Mouse (Mus musculus): Measurements from ENCODE around the gene Tmem101. TPM values are rescaled to one million over a fixed set of nuclear protein-coding genes. Genes with fewer than 3 reads are reported as not detected.

Tmem101 gene
- 1.8 TPM for polyA plus RNA-seq (2014; fragmentation: Illumina TruSeq; extraction: RNeasy Lipid Tissue Mini Kit (QIAGEN cat#74804); ENCODE audit: low read depth, low replicate concordance)

DNA sequence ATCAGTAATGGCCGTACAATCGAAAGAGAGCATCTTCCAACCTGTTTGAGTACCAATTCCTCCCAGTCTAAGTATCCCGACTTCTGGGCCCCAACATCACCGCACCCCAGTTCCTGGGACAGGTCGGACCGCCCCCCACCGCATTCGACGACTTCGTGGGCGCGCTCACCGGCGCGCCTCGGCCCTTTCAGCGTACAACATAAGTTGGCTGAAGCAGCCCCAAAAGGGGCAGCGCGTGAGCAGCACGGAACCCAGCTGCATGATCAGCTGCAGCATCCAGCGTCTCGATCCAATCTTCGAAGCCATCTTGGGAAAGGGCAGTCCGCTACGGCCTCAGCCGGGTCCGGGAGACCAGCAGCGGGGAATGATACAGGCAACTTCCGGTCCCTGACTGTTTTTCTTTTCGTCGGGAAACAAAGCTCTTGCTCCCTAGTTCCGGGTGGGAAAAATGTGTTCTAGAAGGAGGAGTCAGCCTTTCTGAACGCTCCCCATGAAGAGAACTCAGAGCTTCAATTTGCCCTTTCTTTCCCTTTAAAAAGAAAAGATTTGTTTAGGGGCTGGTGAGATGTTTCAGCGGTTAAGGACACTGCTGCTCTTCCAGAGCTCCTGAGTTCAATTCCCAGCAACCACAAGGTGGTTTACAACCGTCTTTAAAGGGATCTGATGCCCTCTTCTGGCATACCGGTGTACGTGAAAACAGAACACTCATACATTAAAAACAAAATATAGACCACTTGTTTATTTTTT is at the start of gene Tmem101:
TSS of gene Tmem101 (minus strand) at position 366 of the 747 bp plus-strand sequence.

DNA sequence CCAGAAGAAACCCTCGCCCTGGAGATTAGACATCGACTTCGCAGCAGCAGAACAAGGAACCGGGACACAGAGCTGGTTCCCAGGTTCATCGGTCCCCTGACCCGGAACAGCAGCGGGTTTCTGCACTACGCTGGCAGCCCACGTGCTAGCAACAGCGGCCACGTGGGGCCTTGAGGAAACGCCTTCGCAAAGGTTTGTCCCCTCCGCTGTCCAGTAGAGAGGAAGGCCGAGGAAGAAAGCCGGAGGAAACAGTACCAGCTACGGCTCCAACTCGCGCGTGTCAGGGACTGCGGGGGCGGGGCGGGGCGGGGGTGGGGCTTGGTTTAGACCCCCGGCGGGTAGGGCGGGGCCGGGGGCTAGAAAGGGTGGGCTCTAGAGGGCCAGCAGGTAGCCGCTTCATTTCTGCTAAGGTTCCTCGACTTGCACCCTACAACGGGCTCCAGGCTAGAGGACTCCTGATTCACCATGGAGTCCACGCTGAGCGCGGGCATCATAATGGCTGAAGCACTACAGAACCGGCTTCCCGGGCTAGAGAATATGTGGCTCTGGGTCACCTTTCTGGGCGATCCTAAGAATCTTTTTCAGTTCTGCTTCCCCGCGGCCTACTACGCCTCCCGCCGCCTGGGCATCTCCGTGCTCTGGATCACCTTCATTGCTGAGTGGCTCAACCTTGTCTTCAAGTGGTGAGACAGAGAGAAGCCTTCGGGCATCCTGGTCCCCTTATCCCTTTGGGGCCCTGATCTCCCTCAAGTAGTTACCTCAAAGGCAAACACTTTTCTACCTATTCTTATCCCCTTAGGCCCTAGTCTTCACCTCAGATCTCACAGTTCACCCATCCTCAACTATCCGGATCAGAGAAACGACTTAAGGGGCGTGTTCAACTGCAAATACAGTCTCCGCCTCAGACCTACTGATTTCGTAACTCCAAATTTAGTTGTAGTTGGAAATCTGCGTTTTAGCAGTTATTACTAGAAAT is 33.5 kb upstream of the Tmem101 start, which contains the start of gene G6pc3:
TSS of gene G6pc3 (plus strand) at position 160 of the 976 bp plus-strand sequence.

DNA sequence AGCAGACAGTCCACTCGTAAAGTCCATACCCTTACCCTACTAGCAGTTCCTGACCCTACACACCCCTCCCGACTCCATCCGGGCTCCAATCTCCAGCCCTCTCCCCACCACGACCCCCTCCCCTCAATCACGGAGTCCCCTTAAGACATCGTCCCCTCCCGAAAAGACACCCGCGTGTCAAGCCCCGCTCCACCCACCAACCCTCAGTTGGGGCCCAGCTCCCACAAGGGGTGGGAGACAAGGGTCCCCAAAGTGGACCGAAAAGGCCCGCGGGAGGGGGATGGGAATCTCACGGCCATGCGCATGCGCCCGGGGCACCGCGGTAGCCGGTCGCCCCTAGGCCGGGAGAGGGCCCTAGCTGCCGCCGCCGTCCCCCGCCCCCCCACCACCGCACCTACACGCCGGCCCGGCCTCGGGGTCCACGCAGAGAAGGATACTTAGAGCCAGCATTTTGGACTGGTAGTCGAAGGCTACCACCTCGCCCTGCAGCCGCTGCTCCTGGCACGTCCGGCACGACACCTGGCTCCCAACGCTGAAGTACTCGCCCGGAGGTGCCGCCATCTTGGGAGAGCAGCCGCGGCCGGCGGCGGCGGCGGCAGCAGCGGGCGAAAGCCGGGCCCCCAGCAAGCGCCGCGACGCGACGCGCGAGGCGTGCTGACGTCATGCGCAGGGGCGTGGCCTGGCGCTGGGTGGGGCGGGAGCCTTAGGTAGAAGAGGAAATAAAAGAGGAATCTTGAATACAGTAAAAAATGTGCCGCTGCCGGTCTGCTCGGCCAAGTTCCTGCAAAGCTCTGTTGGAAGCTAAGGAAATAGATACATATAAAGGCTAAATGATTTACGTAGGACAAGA is 28.7 kb upstream of the Tmem101 start, which contains the start of gene Lsm12:
TSS of gene Lsm12 (minus strand) at position 651 of the 850 bp plus-strand sequence.

DNA sequence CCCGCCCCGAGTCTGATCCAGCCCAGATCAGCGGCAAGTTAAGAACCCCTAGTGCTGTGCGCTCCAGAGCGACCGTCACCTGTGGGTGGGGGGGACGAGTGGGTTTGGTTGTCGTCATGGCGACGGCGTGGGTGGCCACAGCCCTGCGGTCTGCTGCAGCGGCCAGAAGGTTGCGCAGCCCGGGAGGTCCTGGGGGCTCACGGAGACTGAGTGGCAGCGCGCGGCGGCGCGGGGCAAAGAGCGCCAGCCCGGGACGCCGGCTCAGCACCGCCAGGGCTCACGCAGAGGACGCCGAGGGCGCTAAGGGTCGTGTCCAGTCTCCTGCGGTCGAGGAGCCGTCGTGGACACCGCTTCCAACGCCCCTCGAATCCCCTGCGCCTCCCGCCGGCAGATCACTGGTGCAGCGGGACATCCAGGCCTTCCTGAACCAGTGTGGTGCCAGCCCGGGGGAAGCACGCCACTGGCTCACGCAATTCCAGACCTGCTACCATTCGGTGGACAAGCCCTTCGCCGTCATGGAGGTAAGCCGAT is 10.7 kb downstream of the Tmem101 start, which contains the start of gene Nags:
TSS of gene Nags (plus strand) at position 43 of the 531 bp plus-strand sequence.

DNA sequence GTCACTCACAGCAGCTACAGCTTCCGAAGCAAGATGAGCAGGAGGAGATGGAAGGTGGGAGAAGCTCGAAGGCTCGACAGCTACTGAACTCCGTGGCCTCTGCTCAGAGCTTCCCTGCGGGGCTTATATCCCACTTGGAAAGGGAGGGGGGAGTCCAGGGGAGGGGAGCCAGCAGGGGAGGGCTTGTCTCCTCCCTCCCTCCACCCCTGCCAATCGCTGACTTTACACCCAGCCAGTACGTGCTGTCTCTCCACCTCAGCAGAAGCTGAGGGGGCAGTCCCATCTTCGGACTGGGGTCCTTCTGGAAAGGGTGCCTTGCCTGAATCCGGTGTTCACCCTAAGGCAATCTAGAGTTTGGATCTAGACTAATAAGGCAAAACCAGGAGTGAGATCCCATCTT is 48.5 kb downstream of the Tmem101 start, which contains the start of gene Pyy:
TSS of gene Pyy (minus strand) at position 101 of the 400 bp plus-strand sequence.

Other genes starting within 250 kb of the Tmem101 start
- 0.76 TPM for gene Sost, start 189.4 kb downstream of the Tmem101 start, polyA plus RNA-seq (2014; fragmentation: Illumina TruSeq; extraction: RNeasy Lipid Tissue Mini Kit (QIAGEN cat#74804); ENCODE audit: low read depth, low replicate concordance)
- 510 TPM for gene Cfap97d1, start 172.1 kb downstream of the Tmem101 start, polyA plus RNA-seq (2014; fragmentation: Illumina TruSeq; extraction: RNeasy Lipid Tissue Mini Kit (QIAGEN cat#74804); ENCODE audit: low read depth, low replicate concordance)
- 10.6 TPM for gene Dusp3, start 169.4 kb downstream of the Tmem101 start, polyA plus RNA-seq (2014; fragmentation: Illumina TruSeq; extraction: RNeasy Lipid Tissue Mini Kit (QIAGEN cat#74804); ENCODE audit: low read depth, low replicate concordance)
- 2.2 TPM for gene Mpp3, start 127.9 kb downstream of the Tmem101 start, polyA plus RNA-seq (2014; fragmentation: Illumina TruSeq; extraction: RNeasy Lipid Tissue Mini Kit (QIAGEN cat#74804); ENCODE audit: low read depth, low replicate concordance)
- 0.28 TPM for gene Cd300lg, start 114.9 kb downstream of the Tmem101 start, polyA plus RNA-seq (2014; fragmentation: Illumina TruSeq; extraction: RNeasy Lipid Tissue Mini Kit (QIAGEN cat#74804); ENCODE audit: low read depth, low replicate concordance)
- gene Mpp2, start 67.9 kb downstream of the Tmem101 start, polyA plus RNA-seq (2014; fragmentation: Illumina TruSeq; extraction: RNeasy Lipid Tissue Mini Kit (QIAGEN cat#74804); ENCODE audit: low read depth, low replicate concordance), result 0.10 TPM
- not detected for gene Ppy, start 55.1 kb downstream of the Tmem101 start, polyA plus RNA-seq (2014; fragmentation: Illumina TruSeq; extraction: RNeasy Lipid Tissue Mini Kit (QIAGEN cat#74804); ENCODE audit: low read depth, low replicate concordance)
- gene Pyy, start 48.6 kb downstream of the Tmem101 start, polyA plus RNA-seq (2014; fragmentation: Illumina TruSeq; extraction: RNeasy Lipid Tissue Mini Kit (QIAGEN cat#74804); ENCODE audit: low read depth, low replicate concordance), result not detected
- not detected for gene Nags, start 10.9 kb downstream of the Tmem101 start, polyA plus RNA-seq (2014; fragmentation: Illumina TruSeq; extraction: RNeasy Lipid Tissue Mini Kit (QIAGEN cat#74804); ENCODE audit: low read depth, low replicate concordance)
- 75.9 TPM for gene Lsm12, start 28.9 kb upstream of the Tmem101 start, polyA plus RNA-seq (2014; fragmentation: Illumina TruSeq; extraction: RNeasy Lipid Tissue Mini Kit (QIAGEN cat#74804); ENCODE audit: low read depth, low replicate concordance)
- 7.8 TPM for gene G6pc3, start 33.2 kb upstream of the Tmem101 start, polyA plus RNA-seq (2014; fragmentation: Illumina TruSeq; extraction: RNeasy Lipid Tissue Mini Kit (QIAGEN cat#74804); ENCODE audit: low read depth, low replicate concordance)
- 0.43 TPM for gene Hdac5, start 73.8 kb upstream of the Tmem101 start, polyA plus RNA-seq (2014; fragmentation: Illumina TruSeq; extraction: RNeasy Lipid Tissue Mini Kit (QIAGEN cat#74804); ENCODE audit: low read depth, low replicate concordance)
- gene BC030867, start 92.5 kb upstream of the Tmem101 start, polyA plus RNA-seq (2014; fragmentation: Illumina TruSeq; extraction: RNeasy Lipid Tissue Mini Kit (QIAGEN cat#74804); ENCODE audit: low read depth, low replicate concordance), result 2.6 TPM
- gene Asb16, start 112.3 kb upstream of the Tmem101 start, polyA plus RNA-seq (2014; fragmentation: Illumina TruSeq; extraction: RNeasy Lipid Tissue Mini Kit (QIAGEN cat#74804); ENCODE audit: low read depth, low replicate concordance), result 0.07 TPM
- gene Tmub2, start 128.5 kb upstream of the Tmem101 start, polyA plus RNA-seq (2014; fragmentation: Illumina TruSeq; extraction: RNeasy Lipid Tissue Mini Kit (QIAGEN cat#74804); ENCODE audit: low read depth, low replicate concordance), result 6.2 TPM
- gene Atxn7l3, start 140.2 kb upstream of the Tmem101 start, polyA plus RNA-seq (2014; fragmentation: Illumina TruSeq; extraction: RNeasy Lipid Tissue Mini Kit (QIAGEN cat#74804); ENCODE audit: low read depth, low replicate concordance), result 3.8 TPM
- gene Ubtf, start 163.3 kb upstream of the Tmem101 start, polyA plus RNA-seq (2014; fragmentation: Illumina TruSeq; extraction: RNeasy Lipid Tissue Mini Kit (QIAGEN cat#74804); ENCODE audit: low read depth, low replicate concordance), result 10.9 TPM
- 0.04 TPM for gene Slc4a1, start 209.8 kb upstream of the Tmem101 start, polyA plus RNA-seq (2014; fragmentation: Illumina TruSeq; extraction: RNeasy Lipid Tissue Mini Kit (QIAGEN cat#74804); ENCODE audit: low read depth, low replicate concordance)
- 0.38 TPM for gene Rundc3a, start 237.0 kb upstream of the Tmem101 start, polyA plus RNA-seq (2014; fragmentation: Illumina TruSeq; extraction: RNeasy Lipid Tissue Mini Kit (QIAGEN cat#74804); ENCODE audit: low read depth, low replicate concordance)